Mouse (Mus musculus): ENCODE results near the gene Erc1. TPM values are rescaled to one million over a fixed set of nuclear protein-coding genes. Genes with fewer than 3 reads are reported as not detected.
A peak's percentile ranks its signal among the peaks of the same experiment; 100 is the strongest.

Erc1 gene
- polyA plus RNA-seq, 1 experiment from 2014 or later, result 33.7 TPM

DNA sequence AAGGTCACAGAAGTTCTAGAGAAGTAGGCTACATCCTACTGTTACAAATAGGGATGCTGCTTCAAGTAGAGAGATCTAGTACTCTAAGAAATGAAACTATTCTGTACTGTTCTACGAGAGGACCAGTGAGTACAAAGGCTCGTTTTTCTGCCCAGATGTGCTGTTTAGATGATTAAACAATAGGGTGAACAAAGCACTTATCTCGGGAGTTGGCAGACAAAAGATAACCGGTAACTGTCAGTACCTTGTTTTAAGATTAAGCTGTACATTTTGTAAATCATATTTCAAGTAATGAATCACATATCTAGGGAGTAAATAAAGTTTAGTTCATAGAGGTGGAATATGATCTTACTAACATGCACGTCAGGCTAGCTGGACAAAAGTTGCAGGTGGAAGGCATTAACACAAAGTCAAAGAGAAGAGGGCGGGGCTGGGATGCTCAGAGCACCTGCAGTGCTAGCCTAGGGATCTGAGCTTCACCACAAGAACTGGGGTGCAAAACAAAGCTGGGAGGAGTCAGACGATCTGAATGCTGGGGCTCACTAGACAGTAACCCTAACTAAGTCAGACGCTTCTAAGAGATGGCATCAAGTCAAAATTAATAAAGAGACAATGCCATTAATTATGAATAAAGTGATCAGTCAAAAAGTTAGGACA is 136.2 kb downstream of the Erc1 start:
- H3K27ac ChIP-seq (ENCODE audit: low read depth, low read length), result no peak overlapping the region
- DNase-seq (ENCODE audit: low spot score) (no peak), ATAC-seq (replicated peaks; ENCODE audit: low FRiP score) (no peak)
- WGBS, result 72% methylated on average over 8 of the region's 8 CpGs
- H3K4me1 ChIP-seq (replicated peaks; ENCODE audit: control insufficient read depth, insufficient read depth, low read length), result no peaks in the 10 kb centered on the region
- H3K9ac ChIP-seq (ENCODE audit: low read length), result no peak overlapping the region
- no peaks in the 10 kb centered on the region for H3K36me3 ChIP-seq (ENCODE audit: control insufficient read depth, insufficient read depth, low read length)
- H3K4me2 ChIP-seq (ENCODE audit: low read depth, low read length, severe bottlenecking), result no peak overlapping the region
- no peak overlapping the region for H3K4me3 ChIP-seq (ENCODE audit: low read depth, low read length)
- no peaks in the 10 kb centered on the region for H3K9me3 ChIP-seq (ENCODE audit: control insufficient read depth, low read length)
- H3K27me3 ChIP-seq (ENCODE audit: control insufficient read depth, insufficient read depth, low read length), result no peaks in the 10 kb centered on the region

DNA sequence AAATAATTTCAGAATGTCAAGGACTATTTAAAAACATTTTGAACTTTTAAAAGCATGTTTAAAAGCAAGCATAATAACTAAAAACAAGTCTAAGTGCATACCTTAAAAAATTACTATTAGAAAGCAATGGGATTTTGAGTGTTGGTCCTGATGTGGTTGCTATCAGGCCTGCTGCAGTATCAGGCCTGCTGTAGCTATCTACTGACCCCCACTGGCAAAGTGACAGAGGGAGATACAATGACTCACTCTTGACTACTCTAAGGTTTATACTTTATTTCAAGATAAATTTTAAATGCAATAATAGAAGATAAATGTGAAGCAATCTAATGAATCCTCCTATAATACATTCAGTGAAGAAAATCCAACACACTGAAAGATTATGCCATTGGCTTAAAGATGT is 138.4 kb downstream of the Erc1 start:
- no peak for ATAC-seq (replicated peaks; ENCODE audit: low FRiP score)

DNA sequence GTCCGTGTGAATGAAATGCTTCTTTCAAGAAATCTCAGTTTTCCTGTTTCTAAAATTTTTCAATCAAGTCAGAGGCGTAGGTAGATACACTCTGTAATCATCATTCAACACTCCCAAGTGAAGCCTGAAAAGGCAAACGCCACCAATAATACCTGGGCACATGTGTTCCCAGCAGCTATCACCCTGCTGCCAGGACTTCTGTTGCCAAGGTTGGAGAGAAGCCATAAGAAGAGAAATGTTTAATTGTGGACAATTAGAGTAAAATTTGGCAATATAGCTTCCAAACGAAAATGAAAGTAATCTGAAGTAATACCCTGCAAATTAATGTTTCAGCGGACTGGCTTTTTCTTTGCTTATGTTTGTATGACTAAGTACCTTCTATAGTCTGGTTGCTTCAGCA is 140.1 kb downstream of the Erc1 start:
- no peaks in the 10 kb centered on the region for H3K36me3 ChIP-seq (ENCODE audit: control insufficient read depth, insufficient read depth, low read length)
- DNase-seq (ENCODE audit: low spot score) (no peak), ATAC-seq (replicated peaks; ENCODE audit: low FRiP score) (no peak)
- no peaks in the 10 kb centered on the region for H3K4me1 ChIP-seq (replicated peaks; ENCODE audit: control insufficient read depth, insufficient read depth, low read length)
- no peak overlapping the region for H3K9ac ChIP-seq (ENCODE audit: low read length)
- H3K4me3 ChIP-seq (ENCODE audit: low read depth, low read length), result no peak overlapping the region
- H3K27ac ChIP-seq (ENCODE audit: low read depth, low read length), result no peak overlapping the region
- 90% methylated on average over 5 of the region's 5 CpGs for WGBS
- no peaks in the 10 kb centered on the region for H3K9me3 ChIP-seq (ENCODE audit: control insufficient read depth, low read length)
- no peaks in the 10 kb centered on the region for H3K27me3 ChIP-seq (ENCODE audit: control insufficient read depth, insufficient read depth, low read length)
- no peak overlapping the region for H3K4me2 ChIP-seq (ENCODE audit: low read depth, low read length, severe bottlenecking)

More for the DNA sequence above, 138.4 kb downstream of the Erc1 start:
- Histone ChIP-seq H3K36me3 (ENCODE audit: control insufficient read depth, insufficient read depth, low read length) (no peaks in the 10 kb centered on the region), H3K27ac (ENCODE audit: low read depth, low read length) (no peak overlapping the region), H3K4me1 (replicated peaks; ENCODE audit: control insufficient read depth, insufficient read depth, low read length) (no peaks in the 10 kb centered on the region), H3K27me3 (ENCODE audit: control insufficient read depth, insufficient read depth, low read length) (no peaks in the 10 kb centered on the region), H3K9me3 (ENCODE audit: control insufficient read depth, low read length) (no peaks in the 10 kb centered on the region), H3K4me3 (ENCODE audit: low read depth, low read length) (no peak overlapping the region), H3K9ac (ENCODE audit: low read length) (no peak overlapping the region), H3K4me2 (ENCODE audit: low read depth, low read length, severe bottlenecking) (no peak overlapping the region)
- no peak for DNase-seq (ENCODE audit: low spot score)

DNA sequence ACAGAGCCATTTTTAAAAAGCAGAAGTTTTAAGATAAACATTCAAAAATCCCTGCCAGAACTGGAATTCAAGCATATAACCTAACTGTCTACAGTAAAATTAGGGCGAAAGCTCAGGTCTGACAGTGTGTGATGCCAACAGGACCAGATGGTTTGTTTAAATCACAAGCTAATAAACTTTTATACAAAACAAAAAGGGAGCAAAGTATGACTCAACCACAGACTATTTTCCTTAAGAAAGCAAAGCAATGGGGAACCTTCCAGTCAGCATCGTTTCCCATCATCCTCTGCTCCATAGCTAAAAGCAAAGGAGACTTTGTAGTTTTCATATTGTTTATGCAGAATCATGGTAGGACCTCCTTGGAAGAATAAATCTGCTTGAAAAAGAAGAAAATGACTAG is 143.1 kb downstream of the Erc1 start:
- no peak overlapping the region for H3K27ac ChIP-seq (ENCODE audit: low read depth, low read length)
- WGBS, result 95% methylated on average over 2 of the region's 2 CpGs
- ATAC-seq (replicated peaks; ENCODE audit: low FRiP score) (no peak), DNase-seq (ENCODE audit: low spot score) (no peak)
- no peak overlapping the region for H3K4me2 ChIP-seq (ENCODE audit: low read depth, low read length, severe bottlenecking)
- H3K4me3 ChIP-seq (ENCODE audit: low read depth, low read length), result no peak overlapping the region
- H3K9me3 ChIP-seq (ENCODE audit: control insufficient read depth, low read length), result no peaks in the 10 kb centered on the region
- no peaks in the 10 kb centered on the region for H3K36me3 ChIP-seq (ENCODE audit: control insufficient read depth, insufficient read depth, low read length)
- H3K9ac ChIP-seq (ENCODE audit: low read length), result no peak overlapping the region
- no peaks in the 10 kb centered on the region for H3K4me1 ChIP-seq (replicated peaks; ENCODE audit: control insufficient read depth, insufficient read depth, low read length)
- no peaks in the 10 kb centered on the region for H3K27me3 ChIP-seq (ENCODE audit: control insufficient read depth, insufficient read depth, low read length)

DNA sequence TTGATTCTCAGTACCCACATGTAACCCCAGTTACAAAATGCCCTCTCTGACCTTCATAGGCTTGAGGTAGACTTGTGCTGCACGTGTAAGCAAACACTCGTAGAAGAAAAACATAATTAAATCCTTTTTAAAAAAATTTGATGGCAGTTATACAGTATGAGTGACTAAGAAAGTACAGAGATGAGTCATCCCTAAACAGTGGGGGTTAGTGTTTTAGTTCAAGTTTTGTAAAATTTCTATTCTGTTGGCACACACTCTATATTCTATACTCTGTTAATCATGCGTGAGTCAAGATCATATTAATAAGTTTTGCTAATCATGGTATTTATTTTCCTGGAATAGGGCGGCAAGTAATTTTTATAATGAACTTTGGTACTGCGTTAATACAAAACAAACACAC is 155.2 kb downstream of the Erc1 start:
- WGBS, result 96% methylated on average over 5 of the region's 5 CpGs
- H3K4me2 ChIP-seq (ENCODE audit: low read depth, low read length, severe bottlenecking), result no peak overlapping the region
- H3K4me3 ChIP-seq (ENCODE audit: low read depth, low read length), result no peak overlapping the region
- no peaks in the 10 kb centered on the region for H3K36me3 ChIP-seq (ENCODE audit: control insufficient read depth, insufficient read depth, low read length)
- no peak overlapping the region for H3K27ac ChIP-seq (ENCODE audit: low read depth, low read length)
- ATAC-seq (replicated peaks; ENCODE audit: low FRiP score) (no peak), DNase-seq (ENCODE audit: low spot score) (no peak)
- no peaks in the 10 kb centered on the region for H3K4me1 ChIP-seq (replicated peaks; ENCODE audit: control insufficient read depth, insufficient read depth, low read length)
- no peaks in the 10 kb centered on the region for H3K27me3 ChIP-seq (ENCODE audit: control insufficient read depth, insufficient read depth, low read length)
- no peak overlapping the region for H3K9ac ChIP-seq (ENCODE audit: low read length)
- no peaks in the 10 kb centered on the region for H3K9me3 ChIP-seq (ENCODE audit: control insufficient read depth, low read length)

DNA sequence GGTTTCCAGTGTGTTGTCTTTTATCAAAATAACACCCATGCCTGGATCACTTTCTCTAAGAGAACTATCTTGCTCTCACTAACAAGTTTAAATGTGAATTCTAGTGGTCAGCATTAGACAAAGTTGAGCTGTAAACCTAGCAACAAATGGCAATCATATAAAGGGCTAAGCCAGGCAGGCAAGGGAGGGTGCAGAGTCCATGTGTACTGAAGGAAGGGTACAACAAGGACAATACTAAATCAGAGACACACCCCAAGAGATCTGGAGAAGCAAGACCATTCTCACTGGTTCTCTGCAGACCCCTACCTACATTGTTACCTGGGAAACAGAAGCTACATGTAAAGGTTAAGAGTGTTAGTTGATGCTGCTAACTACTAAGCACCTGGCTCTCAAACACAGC is 161.5 kb downstream of the Erc1 start:
- H3K9me3 ChIP-seq (ENCODE audit: control insufficient read depth, low read length), result no peaks in the 10 kb centered on the region
- no peak overlapping the region for H3K27ac ChIP-seq (ENCODE audit: low read depth, low read length)
- H3K36me3 ChIP-seq (ENCODE audit: control insufficient read depth, insufficient read depth, low read length), result no peaks in the 10 kb centered on the region
- H3K4me1 ChIP-seq (replicated peaks; ENCODE audit: control insufficient read depth, insufficient read depth, low read length), result no peaks in the 10 kb centered on the region
- H3K4me3 ChIP-seq (ENCODE audit: low read depth, low read length), result no peak overlapping the region
- DNase-seq (ENCODE audit: low spot score) (no peak), ATAC-seq (replicated peaks; ENCODE audit: low FRiP score) (no peak)
- no peaks in the 10 kb centered on the region for H3K27me3 ChIP-seq (ENCODE audit: control insufficient read depth, insufficient read depth, low read length)
- no peak overlapping the region for H3K4me2 ChIP-seq (ENCODE audit: low read depth, low read length, severe bottlenecking)
- H3K9ac ChIP-seq (ENCODE audit: low read length), result no peak overlapping the region

DNA sequence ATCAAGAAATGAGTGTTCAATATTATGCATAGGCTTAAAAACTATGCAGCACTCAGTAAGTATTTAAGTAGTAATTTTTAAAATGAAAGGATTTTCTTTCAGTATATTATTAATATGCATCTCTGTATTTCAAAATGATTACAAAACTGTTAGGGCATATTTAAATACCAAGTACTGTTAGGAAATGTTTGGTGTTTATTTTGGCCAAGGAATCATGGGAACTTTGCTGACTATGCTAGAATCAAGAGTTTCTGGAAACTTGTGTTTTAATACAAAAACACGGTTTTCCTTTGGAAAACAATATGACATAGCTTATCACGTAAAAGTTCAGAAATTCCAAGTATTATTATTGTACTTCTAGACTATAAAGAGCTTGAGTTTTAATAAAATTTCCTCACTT is 167.2 kb downstream of the Erc1 start:
- Histone ChIP-seq H3K27ac (ENCODE audit: low read depth, low read length) (no peak overlapping the region), H3K27me3 (ENCODE audit: control insufficient read depth, insufficient read depth, low read length) (no peaks in the 10 kb centered on the region), H3K4me1 (replicated peaks; ENCODE audit: control insufficient read depth, insufficient read depth, low read length) (no peaks in the 10 kb centered on the region), H3K9me3 (ENCODE audit: control insufficient read depth, low read length) (no peaks in the 10 kb centered on the region), H3K9ac (ENCODE audit: low read length) (no peak overlapping the region), H3K36me3 (ENCODE audit: control insufficient read depth, insufficient read depth, low read length) (no peaks in the 10 kb centered on the region), H3K4me2 (ENCODE audit: low read depth, low read length, severe bottlenecking) (no peak overlapping the region), H3K4me3 (ENCODE audit: low read depth, low read length) (no peak overlapping the region)
- ATAC-seq (replicated peaks; ENCODE audit: low FRiP score), result no peak
- no peak for DNase-seq (ENCODE audit: low spot score)
- WGBS, result 93% methylated on average over 2 of the region's 2 CpGs

DNA sequence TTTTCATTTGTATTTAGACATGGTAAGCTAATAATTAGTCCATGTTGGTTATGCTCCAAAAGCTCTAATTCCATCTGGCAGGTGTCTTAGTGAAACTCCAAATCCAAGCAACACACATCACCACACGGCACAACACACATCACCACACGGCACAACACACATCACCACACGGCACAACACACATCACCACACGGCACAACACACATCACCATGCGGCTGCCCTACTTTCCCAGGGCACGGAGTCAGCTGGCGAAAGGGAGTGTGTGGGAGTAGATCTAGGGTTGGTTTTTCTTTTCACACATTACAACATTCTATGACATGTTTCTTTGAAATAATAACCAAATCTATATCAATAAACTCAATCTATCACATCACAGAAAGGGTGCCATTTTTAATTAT is 173.2 kb downstream of the Erc1 start:
- 97% methylated on average over 7 of the region's 7 CpGs for WGBS

DNA sequence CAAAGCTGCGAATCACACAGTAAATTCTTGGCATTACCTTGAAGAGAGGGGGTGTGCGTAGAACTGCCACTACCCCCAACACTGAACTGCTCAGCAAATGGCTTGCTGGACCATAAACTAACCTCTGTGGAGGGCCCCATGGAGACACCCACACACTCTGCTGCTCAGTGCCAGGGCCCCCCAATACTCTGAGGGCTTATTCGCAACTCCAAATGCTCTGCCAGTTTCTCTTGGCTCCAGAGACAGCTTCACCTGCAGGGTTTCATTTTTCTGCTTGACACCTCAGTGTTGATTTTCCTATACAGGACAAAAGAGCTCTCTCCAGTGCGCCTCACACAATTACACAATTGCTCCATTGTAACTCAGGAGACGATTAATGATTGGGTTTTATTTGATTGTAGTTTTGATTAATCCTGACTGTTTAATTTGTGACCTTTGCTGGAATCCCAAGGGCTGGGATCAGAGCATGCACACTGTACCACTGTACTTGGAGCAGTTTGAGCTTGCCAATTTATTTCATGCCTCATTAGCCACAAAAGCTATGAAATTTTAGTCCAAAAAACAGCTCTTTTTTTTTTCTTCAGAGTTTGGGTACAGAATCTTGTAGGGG is 173.7 kb downstream of the Erc1 start:
- H3K4me3 ChIP-seq (ENCODE audit: low read depth, low read length), result no peak overlapping the region
- ATAC-seq (replicated peaks; ENCODE audit: low FRiP score) (no peak), DNase-seq (ENCODE audit: low spot score) (no peak)
- 79% methylated on average over 5 of the region's 5 CpGs for WGBS
- H3K36me3 ChIP-seq (ENCODE audit: control insufficient read depth, insufficient read depth, low read length), result no peaks in the 10 kb centered on the region
- H3K9ac ChIP-seq (ENCODE audit: low read length), result no peak overlapping the region
- H3K27ac ChIP-seq (ENCODE audit: low read depth, low read length), result 0 out of 2 replicates have a peak overlapping the region, but pooled peaks have one; percentile 18
- H3K4me1 ChIP-seq (replicated peaks; ENCODE audit: control insufficient read depth, insufficient read depth, low read length), result peaks cover 2% of the 10 kb centered on the region; the same call in 1 of the 2 replicates
- H3K27me3 ChIP-seq (ENCODE audit: control insufficient read depth, insufficient read depth, low read length), result no peaks in the 10 kb centered on the region
- no peaks in the 10 kb centered on the region for H3K9me3 ChIP-seq (ENCODE audit: control insufficient read depth, low read length)
- H3K4me2 ChIP-seq (ENCODE audit: low read depth, low read length, severe bottlenecking), result no peak overlapping the region

More for the DNA sequence above, 173.2 kb downstream of the Erc1 start:
- no peaks in the 10 kb centered on the region for H3K27me3 ChIP-seq (ENCODE audit: control insufficient read depth, insufficient read depth, low read length)
- no peaks in the 10 kb centered on the region for H3K36me3 ChIP-seq (ENCODE audit: control insufficient read depth, insufficient read depth, low read length)
- no peak for DNase-seq (ENCODE audit: low spot score)
- H3K9ac ChIP-seq (ENCODE audit: low read length), result no peak overlapping the region
- peaks cover 2% of the 10 kb centered on the region; the same call in 1 of the 2 replicates for H3K4me1 ChIP-seq (replicated peaks; ENCODE audit: control insufficient read depth, insufficient read depth, low read length)
- no peak for ATAC-seq (replicated peaks; ENCODE audit: low FRiP score)
- H3K4me3 ChIP-seq (ENCODE audit: low read depth, low read length), result no peak overlapping the region
- H3K27ac ChIP-seq (ENCODE audit: low read depth, low read length), result no peak overlapping the region
- H3K4me2 ChIP-seq (ENCODE audit: low read depth, low read length, severe bottlenecking), result no peak overlapping the region
- no peaks in the 10 kb centered on the region for H3K9me3 ChIP-seq (ENCODE audit: control insufficient read depth, low read length)

Data from forebrain, embryonic 11.5 days (tissue).